Mouse (Mus musculus) bone marrow, adult 2 months (tissue): ENCODE data around the gene Gdpd1.

Experiments used
- CTCF ChIP-seq: fragments of 200-500 bp; IDR thresholded peaks from 2 replicates; pipeline ENCODE4 v1.5.1; 2011; ENCODE audit warnings: low read length, control low read depth; ENCODE audit not compliant: control insufficient read depth, insufficient read depth
- POLR2A ChIP-seq: fragments of 200-500 bp; IDR thresholded peaks from 2 replicates; pipeline ENCODE4 v1.6.1; 2011; ENCODE audit warnings: low read depth, mild to moderate bottlenecking, control low read depth, low read length, borderline replicate concordance; ENCODE audit not compliant: control insufficient read depth

GRCm38 (mm10) chr11:86990309-86990708 is 83.6 kb downstream of the Gdpd1 start:
- TF ChIP-seq CTCF: no peak
- no peak for TF ChIP-seq POLR2A
